19 mouse cellular contexts compared by ENCODE assay signal in the genomic region with DNA sequence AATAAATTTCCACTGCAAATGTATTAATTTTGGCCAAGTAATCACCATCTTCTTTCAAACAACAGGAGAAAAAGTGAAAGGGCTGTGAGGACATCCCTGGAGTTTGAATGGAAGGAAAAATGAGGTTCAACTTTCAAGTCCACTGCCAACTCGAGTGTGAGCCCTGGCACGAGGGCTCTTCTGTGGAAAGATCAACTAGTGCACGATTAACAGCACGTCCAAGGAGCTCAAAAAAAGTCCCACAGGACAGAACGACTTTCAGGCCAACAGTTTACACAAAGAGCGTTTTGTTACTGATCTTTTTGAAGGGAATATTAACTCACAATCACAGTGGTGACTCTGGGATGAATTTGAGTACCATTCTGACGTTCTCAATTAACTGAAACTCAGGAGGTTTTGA.
DNase-seq lines count a peak whose midpoint lies in the region; ATAC-seq and TF ChIP-seq lines count a peak whose summit lies in the region.
"Had no signal": no experiment of that assay in that cellular context is flagged by ENCODE, and none has a peak within 500 bp of the region (broad histone marks: within the 10 kb centered on the region; RNA-seq: fewer than 3 reads in every experiment).

No protein-coding gene starts in this region.

- H3K27ac ChIP-seq in gastrocnemius, adult 2 months: no peak overlapping the region
- H3K27ac ChIP-seq in limb, embryonic 13.5 days: peak overlapping the region; percentile 78
- H3K27ac ChIP-seq in limb, embryonic 10.5 days: no peak overlapping the region
- H3K27ac ChIP-seq: midbrain, embryonic 13.5 days had no signal

- H3K9ac ChIP-seq in limb, embryonic 13.5 days: no peak overlapping the region
- H3K9ac ChIP-seq: forebrain, postnatal 0 days; liver, postnatal 0 days; midbrain, embryonic 13.5 days had no signal

- 42% methylated on average over 7 of the region's 7 CpGs for WGBS in limb, embryonic 13.5 days
- WGBS in limb, embryonic 10.5 days: 84% methylated on average over 7 of the region's 7 CpGs

- H3K4me1 ChIP-seq in limb, embryonic 13.5 days: peaks cover 35% of the 10 kb centered on the region
- peaks cover 29% of the 10 kb centered on the region for H3K4me1 ChIP-seq in limb, embryonic 10.5 days
- H3K4me1 ChIP-seq: hindbrain, embryonic 10.5 days; megakaryocyte, embryonic 14.5 days; midbrain, embryonic 13.5 days had no signal

- no peak for TF ChIP-seq CTCF in gastrocnemius, adult 2 months (IDR thresholded peaks at IDR 0.05)

- H3K4me2 ChIP-seq in limb, embryonic 13.5 days (replicated peaks): no peak overlapping the region
- H3K4me2 ChIP-seq: liver, embryonic 11.5 days; midbrain, embryonic 13.5 days had no signal

- intact Hi-C loops in gastrocnemius, adult 2 months (cut with DNase I): no loop called here

- peak; percentile 30 for DNase-seq in gastrocnemius, adult 2 months
- no peak for DNase-seq in gastrocnemius, adult 8-10 months (ENCODE audit: low spot score in 2 of 2)
- DNase-seq in limb, embryonic 10.5 days (ENCODE audit: low spot score): no peak
- peak; percentile 78 for DNase-seq in lung, postnatal 10 days
- DNase-seq in urinary bladder, postnatal 4 days (ENCODE audit: low spot score in 2 of 2): no peak
- DNase-seq in spleen, postnatal 10 days (ENCODE audit: low spot score in 2 of 2): no peak
- DNase-seq: cerebellum, adult 11-12 months; cerebellum, postnatal 10 days; forebrain, postnatal 0 days; kidney, postnatal 36 days; liver, postnatal 0 days; thymus, postnatal 14 days had no signal

- H3K4me3 ChIP-seq in gastrocnemius, adult 2 months: no peak overlapping the region
- H3K4me3 ChIP-seq in limb, embryonic 13.5 days: no peak overlapping the region
- H3K4me3 ChIP-seq in limb, embryonic 10.5 days: no peak overlapping the region
- H3K4me3 ChIP-seq: hindbrain, embryonic 10.5 days; megakaryocyte, embryonic 14.5 days; midbrain, embryonic 13.5 days had no signal

- H3K36me3 ChIP-seq in limb, embryonic 13.5 days: no peaks in the 10 kb centered on the region
- no peaks in the 10 kb centered on the region for H3K36me3 ChIP-seq in limb, embryonic 10.5 days
- H3K36me3 ChIP-seq: hindbrain, embryonic 10.5 days; midbrain, embryonic 13.5 days had no signal

- H3K27me3 ChIP-seq in limb, embryonic 13.5 days: no peaks in the 10 kb centered on the region
- no peaks in the 10 kb centered on the region for H3K27me3 ChIP-seq in limb, embryonic 10.5 days (ENCODE audit: low read depth, poor library complexity, severe bottlenecking)
- H3K27me3 ChIP-seq: megakaryocyte, embryonic 14.5 days; midbrain, embryonic 13.5 days had no signal

- no peaks in the 10 kb centered on the region for H3K9me3 ChIP-seq in limb, embryonic 13.5 days
- H3K9me3 ChIP-seq in limb, embryonic 10.5 days (replicated peaks): no peaks in the 10 kb centered on the region
- H3K9me3 ChIP-seq: hindbrain, embryonic 10.5 days; megakaryocyte, embryonic 14.5 days; midbrain, embryonic 13.5 days had no signal

- ATAC-seq in limb, embryonic 13.5 days (ENCODE audit: low FRiP score, low read depth): peak; percentile 17; the same call in 1 of the 2 replicates
- ATAC-seq: forebrain, postnatal 0 days; hindbrain, embryonic 16.5 days; intestine, embryonic 16.5 days; liver, postnatal 0 days; midbrain, embryonic 13.5 days had no signal

Comparison
In these comparisons a context has a peak if more than half of its experiments do, and no peak if none do; other contexts are left out.
1. DNase-seq: peak in gastrocnemius, adult 2 months (single experiment) and lung, postnatal 10 days (single experiment); none in gastrocnemius, adult 8-10 months (0 of 2), limb, embryonic 10.5 days (single experiment), urinary bladder, postnatal 4 days (0 of 2) and spleen, postnatal 10 days (0 of 2).